Mouse (Mus musculus): Measurements from ENCODE around the gene Tor1aip1. TPM values are rescaled to one million over a fixed set of nuclear protein-coding genes. Genes with fewer than 3 reads are reported as not detected.
"Not testable (repeated sequence)": the region's sequence is repeated elsewhere in the genome, so short reads cannot be mapped to it uniquely, and the experiment has no call there.

Tor1aip1 gene
- polyA plus RNA-seq, 1 experiment from 2014 or later, result 35.7 TPM

DNA sequence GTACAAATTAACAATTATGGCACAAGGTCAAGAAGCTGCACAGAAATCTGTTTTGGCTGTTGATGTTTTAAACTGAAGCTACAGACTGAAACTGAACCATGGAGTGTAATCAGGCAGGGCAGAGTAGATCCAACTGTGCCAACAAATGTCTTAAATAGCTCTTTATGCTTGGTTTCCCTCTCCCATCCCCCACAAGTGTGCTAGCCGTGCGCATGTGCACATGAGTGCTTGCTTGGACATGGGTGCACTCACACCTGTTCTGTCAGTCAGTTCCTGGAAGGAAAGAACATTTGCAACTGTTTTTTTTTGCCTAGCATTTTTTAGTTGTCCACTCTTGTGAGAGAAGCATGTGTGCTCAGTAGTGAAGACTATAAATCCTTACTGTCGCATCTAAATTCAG, 10.4 kb upstream of the Tor1aip1 start:
- Histone ChIP-seq H3K9ac (no peak overlapping the region), H3K9me3 (replicated peaks) (no peaks in the 10 kb centered on the region), H3K4me3 (no peak overlapping the region), H3K27ac (no peak overlapping the region), H3K36me3 (peaks cover 18% of the 10 kb centered on the region), H3K27me3 (no peaks in the 10 kb centered on the region), H3K4me2 (no peak overlapping the region), H3K4me1 (replicated peaks) (peaks cover 27% of the 10 kb centered on the region)
- ATAC-seq (replicated peaks; ENCODE audit: insufficient number of reproducible peaks, insufficient read depth, low FRiP score, low read depth), result no peak
- WGBS, result 81% methylated on average over 3 of the region's 3 CpGs

DNA sequence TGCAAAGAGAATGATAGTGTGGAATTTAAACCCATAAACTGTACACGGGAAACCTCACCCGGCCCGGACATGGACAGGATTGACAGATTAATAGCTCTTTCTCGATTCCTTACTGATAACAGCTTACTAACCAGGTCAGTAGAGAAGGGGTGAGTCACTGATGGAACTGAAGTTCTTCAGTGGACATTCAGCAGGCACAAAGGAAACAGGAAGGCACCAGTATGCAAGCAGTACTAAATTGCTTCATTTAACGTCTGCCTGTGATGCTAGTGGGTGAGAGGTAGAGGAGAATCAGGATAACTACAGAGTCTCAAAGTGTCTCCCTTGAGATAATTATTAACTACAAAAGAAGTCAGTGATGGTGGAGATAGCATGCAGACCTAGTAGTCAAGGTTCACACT, 7.9 kb upstream of the Tor1aip1 start:
- WGBS, result 64% methylated on average over 5 of the region's 5 CpGs
- Histone ChIP-seq H3K4me2 (no peak overlapping the region), H3K27me3 (no peaks in the 10 kb centered on the region), H3K4me3 (no peak overlapping the region), H3K9me3 (replicated peaks) (no peaks in the 10 kb centered on the region), H3K36me3 (peaks cover 11% of the 10 kb centered on the region; the same call in 1 of the 2 replicates), H3K4me1 (replicated peaks) (peaks cover 35% of the 10 kb centered on the region), H3K27ac (no peak overlapping the region), H3K9ac (no peak overlapping the region)
- no peak for ATAC-seq (replicated peaks; ENCODE audit: insufficient number of reproducible peaks, insufficient read depth, low FRiP score, low read depth)

DNA sequence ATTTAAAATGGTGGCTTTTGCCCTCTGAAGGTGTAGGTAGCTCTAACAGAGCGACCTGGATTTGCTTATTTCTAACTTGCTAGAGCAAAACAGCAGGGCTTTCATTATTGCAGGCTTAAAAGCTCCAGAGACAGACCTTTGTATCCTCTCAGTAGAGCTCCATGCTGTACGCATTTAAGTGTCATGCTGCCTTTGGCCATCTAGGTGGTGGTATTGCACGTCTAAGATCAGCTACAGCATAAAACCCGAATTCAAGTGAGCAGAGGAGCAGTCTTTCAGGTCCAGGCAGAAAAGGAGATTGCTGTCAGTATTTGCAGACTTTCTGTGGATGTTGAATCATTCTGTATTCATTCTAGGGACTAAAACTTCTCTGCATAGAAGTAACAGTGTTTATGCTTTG, 6.7 kb upstream of the Tor1aip1 start:
- Histone ChIP-seq H3K9me3 (replicated peaks) (no peaks in the 10 kb centered on the region), H3K4me3 (no peak overlapping the region), H3K27me3 (no peaks in the 10 kb centered on the region), H3K4me2 (no peak overlapping the region), H3K36me3 (peaks cover 11% of the 10 kb centered on the region; the same call in 1 of the 2 replicates), H3K27ac (no peak overlapping the region), H3K4me1 (replicated peaks) (peaks cover 35% of the 10 kb centered on the region), H3K9ac (0 out of 2 replicates have a peak overlapping the region, but pooled peaks have one; percentile 16)
- ATAC-seq (replicated peaks; ENCODE audit: insufficient number of reproducible peaks, insufficient read depth, low FRiP score, low read depth), result no peak
- 19% methylated on average over 4 of the region's 4 CpGs for WGBS

DNA sequence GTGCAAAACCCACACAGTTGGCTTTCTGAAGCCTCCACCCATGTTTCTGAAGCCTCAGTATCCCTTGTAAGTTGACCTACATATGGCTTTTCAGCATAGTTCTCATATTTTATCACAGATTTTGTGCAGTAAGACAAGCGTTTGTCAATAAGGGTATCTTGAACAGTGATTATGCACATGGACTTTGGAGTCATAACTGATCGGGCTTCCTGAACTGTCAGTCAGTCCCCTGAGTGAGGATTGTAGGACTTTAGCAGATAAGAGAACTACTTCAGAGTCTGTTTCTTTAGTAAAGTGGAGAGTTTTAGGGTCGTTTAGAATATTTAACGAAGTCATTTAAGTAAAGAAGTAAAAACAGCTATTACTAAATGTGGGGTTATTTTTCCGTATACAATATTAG, 6.2 kb upstream of the Tor1aip1 start:
- no peak overlapping the region for H3K27ac ChIP-seq
- peaks cover 35% of the 10 kb centered on the region for H3K4me1 ChIP-seq (replicated peaks)
- peaks cover 11% of the 10 kb centered on the region; the same call in 1 of the 2 replicates for H3K36me3 ChIP-seq
- H3K4me3 ChIP-seq, result peak overlapping the region; percentile 68
- no peaks in the 10 kb centered on the region for H3K27me3 ChIP-seq
- H3K9ac ChIP-seq, result peak overlapping the region; percentile 20
- ATAC-seq (replicated peaks; ENCODE audit: insufficient number of reproducible peaks, insufficient read depth, low FRiP score, low read depth), result no peak
- WGBS, result 73% methylated on average over 5 of the region's 5 CpGs
- H3K9me3 ChIP-seq (replicated peaks), result no peaks in the 10 kb centered on the region
- peak overlapping the region; percentile 68 for H3K4me2 ChIP-seq

DNA sequence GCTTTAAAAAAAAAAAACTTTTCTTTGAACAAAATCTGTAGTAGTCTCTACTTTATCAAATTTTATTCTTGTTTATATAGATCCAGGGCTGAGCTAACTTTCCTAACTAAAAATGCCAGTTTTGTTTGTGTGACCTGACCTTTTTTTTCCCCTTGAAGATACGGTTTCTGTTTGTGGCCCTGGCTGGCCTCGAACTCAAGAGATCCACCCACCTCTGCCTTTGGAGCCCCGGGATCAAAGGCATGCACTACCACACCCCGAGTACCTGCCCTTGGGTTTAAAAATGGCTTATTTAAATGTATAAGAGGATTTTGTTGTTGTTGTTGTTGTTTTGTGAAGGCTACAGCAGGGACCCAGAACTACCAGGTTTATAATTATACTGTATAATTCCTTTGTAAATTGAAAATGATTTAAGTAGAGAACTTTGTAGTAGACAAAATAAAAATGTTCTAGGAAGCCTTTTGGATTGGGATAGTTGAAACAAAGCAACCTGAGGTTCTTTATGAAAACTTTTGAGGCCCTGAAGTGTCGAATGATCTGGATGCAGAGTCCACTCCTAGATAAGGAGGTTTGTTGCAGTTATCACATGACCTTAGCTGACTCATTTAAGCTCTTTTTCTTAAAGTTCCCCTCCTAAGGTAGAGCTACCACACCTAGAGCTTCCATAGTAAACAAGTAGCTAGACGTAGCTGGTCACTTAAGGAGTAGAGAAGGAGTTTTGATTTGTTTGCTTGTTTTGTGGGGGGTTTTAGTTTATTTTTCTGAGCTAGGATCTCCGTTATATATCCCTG, 5.4 kb upstream of the Tor1aip1 start:
- 0 out of 2 replicates have a peak overlapping the region, but pooled peaks have one; percentile 16 for H3K27ac ChIP-seq
- H3K9me3 ChIP-seq (replicated peaks), result no peaks in the 10 kb centered on the region
- WGBS, result 24% methylated on average over 7 of the region's 7 CpGs
- peaks cover 36% of the 10 kb centered on the region for H3K4me1 ChIP-seq (replicated peaks)
- peak overlapping the region; percentile 68 for H3K4me2 ChIP-seq
- peak overlapping the region; percentile 68 for H3K4me3 ChIP-seq
- peaks cover 11% of the 10 kb centered on the region; the same call in 1 of the 2 replicates for H3K36me3 ChIP-seq
- no peaks in the 10 kb centered on the region for H3K27me3 ChIP-seq
- H3K9ac ChIP-seq, result peak overlapping the region; percentile 41
- ATAC-seq (replicated peaks; ENCODE audit: insufficient number of reproducible peaks, insufficient read depth, low FRiP score, low read depth), result no peak

DNA sequence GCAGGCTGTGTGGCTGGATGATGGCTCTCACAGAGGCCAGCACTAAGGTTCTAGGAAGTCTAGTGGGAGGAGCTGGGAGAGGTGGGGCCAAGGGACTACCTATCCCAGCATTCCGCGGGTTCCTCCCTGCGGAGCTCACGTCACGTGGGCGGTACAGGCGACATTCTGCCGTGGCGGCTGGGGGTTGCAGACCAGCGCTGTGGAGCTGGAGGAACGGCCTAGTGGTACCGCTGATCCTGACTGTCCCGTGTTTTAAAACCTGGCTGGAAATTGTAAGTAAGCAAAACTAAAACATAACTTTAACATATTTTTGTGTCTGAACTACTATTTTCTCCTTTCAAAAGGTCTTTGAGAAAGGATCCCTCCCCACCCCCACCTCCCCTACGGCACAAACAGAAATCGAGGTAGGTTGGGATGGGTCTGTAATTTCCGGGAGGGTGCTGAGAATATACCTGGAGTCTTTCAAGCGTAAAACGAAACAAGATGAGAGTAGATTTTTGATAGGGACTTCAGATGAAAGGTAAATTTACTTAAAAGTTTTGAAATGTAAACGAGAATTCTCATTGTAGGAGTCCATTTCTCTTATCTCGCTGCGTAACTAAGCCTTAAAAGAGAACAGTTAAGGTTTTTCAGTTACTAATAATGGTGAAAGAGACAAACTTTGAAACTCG, 4.6 kb upstream of the Tor1aip1 start:
- peak; percentile 79 for ATAC-seq (replicated peaks; ENCODE audit: insufficient number of reproducible peaks, insufficient read depth, low FRiP score, low read depth)
- under 1% methylated on average over 22 of the region's 22 CpGs for WGBS
- peak overlapping the region; percentile 72 for H3K27ac ChIP-seq
- peaks cover 33% of the 10 kb centered on the region for H3K4me1 ChIP-seq (replicated peaks)
- no peaks in the 10 kb centered on the region for H3K27me3 ChIP-seq
- peaks cover 11% of the 10 kb centered on the region; the same call in 1 of the 2 replicates for H3K36me3 ChIP-seq
- peak overlapping the region; percentile 68 for H3K4me3 ChIP-seq
- no peaks in the 10 kb centered on the region for H3K9me3 ChIP-seq (replicated peaks)
- peak overlapping the region; percentile 68 for H3K4me2 ChIP-seq
- H3K9ac ChIP-seq, result peak overlapping the region; percentile 70

DNA sequence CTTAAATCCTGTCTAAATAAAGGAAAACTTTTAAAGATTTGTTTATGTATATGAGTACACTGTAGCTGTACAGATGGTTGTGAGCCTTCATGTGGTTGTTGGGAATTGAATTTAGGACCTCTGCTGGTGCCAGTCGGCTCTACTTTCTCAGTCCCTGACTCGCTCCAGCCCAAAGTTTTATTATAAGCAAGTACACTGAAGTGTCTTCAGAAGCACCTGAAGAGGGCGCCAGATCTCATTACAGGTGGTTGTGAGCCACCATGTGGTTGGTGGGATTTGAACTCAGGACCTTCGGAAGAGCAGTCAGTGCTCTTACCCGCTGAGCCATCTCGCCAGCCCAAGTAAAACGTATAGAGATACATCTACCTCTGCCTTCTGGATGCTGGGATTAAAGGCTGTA, 3.7 kb upstream of the Tor1aip1 start:
- H3K4me3 ChIP-seq; H3K9me3 ChIP-seq (replicated peaks); ATAC-seq (replicated peaks; ENCODE audit: insufficient number of reproducible peaks, insufficient read depth, low FRiP score, low read depth); H3K9ac ChIP-seq; H3K4me2 ChIP-seq; H3K27me3 ChIP-seq: not testable (repeated sequence)
- peaks cover 11% of the 10 kb centered on the region; the same call in 1 of the 2 replicates for H3K36me3 ChIP-seq
- H3K4me1 ChIP-seq (replicated peaks), result peaks cover 33% of the 10 kb centered on the region
- WGBS, result 70% methylated on average over 7 of the region's 7 CpGs
- H3K27ac ChIP-seq, result peak overlapping the region; percentile 72; the same call in 1 of the 2 replicates

DNA sequence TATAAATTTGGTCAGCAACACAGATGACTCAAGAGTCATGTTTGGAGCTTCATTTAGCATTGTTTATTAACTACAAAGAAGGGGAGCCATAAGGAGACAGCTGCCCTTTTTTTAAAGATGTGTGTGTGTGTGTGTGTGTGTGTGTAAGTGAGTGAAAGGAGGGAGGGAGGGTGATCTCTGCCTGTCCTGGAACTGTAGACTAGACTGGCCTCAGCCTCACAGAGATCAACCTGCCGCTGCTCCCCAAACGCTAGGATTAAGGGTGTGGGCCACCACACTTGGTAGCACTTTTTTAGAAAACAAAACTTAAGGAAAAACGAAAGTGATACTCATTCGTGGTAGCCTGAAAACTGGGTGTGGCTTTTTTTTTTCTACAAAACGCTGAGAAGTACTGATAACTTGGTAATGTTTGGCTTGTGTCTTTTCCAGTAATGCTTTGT, 884 bp upstream of the Tor1aip1 start:
- peak overlapping the region; percentile 72 for H3K4me2 ChIP-seq
- peaks cover 24% of the 10 kb centered on the region for H3K4me1 ChIP-seq (replicated peaks)
- WGBS, result 41% methylated on average over 5 of the region's 5 CpGs
- ATAC-seq (replicated peaks; ENCODE audit: insufficient number of reproducible peaks, insufficient read depth, low FRiP score, low read depth), result no peak
- peak overlapping the region; percentile 99 for H3K27ac ChIP-seq
- H3K27me3 ChIP-seq, result no peaks in the 10 kb centered on the region
- peak overlapping the region; percentile 40 for H3K9ac ChIP-seq
- peak overlapping the region; percentile 26 for H3K4me3 ChIP-seq
- peaks cover 18% of the 10 kb centered on the region for H3K36me3 ChIP-seq
- H3K9me3 ChIP-seq (replicated peaks), result no peaks in the 10 kb centered on the region

DNA sequence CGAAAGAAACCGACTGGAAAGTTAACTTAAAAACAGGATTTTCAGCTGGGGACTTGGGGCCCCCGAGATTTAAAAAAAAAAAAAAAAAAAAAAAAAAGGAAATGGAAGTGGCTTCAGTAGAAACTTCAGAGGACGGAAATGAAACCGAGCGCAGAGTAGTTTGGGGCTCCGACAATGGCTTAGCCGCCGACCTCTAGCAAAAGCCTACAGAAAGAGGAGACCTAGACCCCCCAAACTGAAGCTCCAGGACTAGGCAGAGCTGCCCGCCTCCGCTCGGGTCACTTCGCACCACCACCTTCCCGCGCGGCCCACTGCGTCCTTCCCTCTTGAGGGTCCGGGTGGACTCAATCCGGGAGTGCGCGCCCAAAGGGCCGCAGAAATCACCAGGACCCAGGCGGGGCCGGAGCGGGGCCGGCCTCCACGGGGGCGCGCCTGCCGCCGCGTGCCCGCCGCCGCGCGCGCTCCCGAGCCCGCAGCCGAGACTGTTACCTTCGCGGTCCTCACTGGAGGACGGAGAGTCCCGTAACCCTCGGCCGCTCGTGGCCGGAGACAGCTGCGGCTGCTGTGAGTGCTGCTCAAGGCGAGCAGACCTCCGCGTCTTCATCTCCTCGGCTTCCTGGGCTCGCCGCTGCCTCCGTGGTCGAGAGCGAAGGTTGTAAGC, 881 bp downstream of the Tor1aip1 start, which contains the start of gene Tor1aip2:
Tor1aip2 (plus strand) TSS at position 135 of the 661 bp plus-strand sequence.
- Histone ChIP-seq H3K36me3 (peaks cover 32% of the 10 kb centered on the region), H3K9ac (peak within 1 kb of the TSS; percentile 97), H3K27ac (peak within 1 kb of the TSS; percentile 99), H3K9me3 (replicated peaks) (no peaks in the 10 kb centered on the region), H3K4me2 (peak within 1 kb of the TSS; percentile 72), H3K27me3 (no peaks in the 10 kb centered on the region), H3K4me3 (peak within 1 kb of the TSS; percentile 87), H3K4me1 (replicated peaks) (peaks cover 15% of the 10 kb centered on the region)
- under 1% methylated on average over 58 of the region's 59 CpGs for WGBS
- ATAC-seq (replicated peaks; ENCODE audit: insufficient number of reproducible peaks, insufficient read depth, low FRiP score, low read depth), result peak; percentile 77

DNA sequence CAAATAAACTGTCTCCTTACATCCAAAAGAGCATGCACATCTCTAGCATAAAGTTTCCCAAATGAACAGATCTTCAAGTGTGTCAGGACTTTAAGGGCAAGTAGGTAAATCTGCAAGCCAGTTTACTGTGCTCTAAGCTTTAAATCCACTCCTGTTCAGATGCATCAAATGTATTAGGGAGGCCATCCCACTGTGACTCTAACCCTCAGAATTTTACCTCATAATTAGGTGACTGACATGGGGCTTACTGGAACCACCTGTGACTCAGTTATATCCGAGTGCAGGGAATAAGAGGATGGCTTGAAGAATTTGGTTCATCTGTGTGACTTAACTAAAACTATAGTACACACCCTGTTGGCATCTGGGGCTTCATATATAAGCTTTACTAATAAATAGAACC, 1.6 kb downstream of the Tor1aip1 start:
- peak overlapping the region; percentile 72 for H3K4me2 ChIP-seq
- H3K36me3 ChIP-seq, result peaks cover 35% of the 10 kb centered on the region
- 23% methylated on average over 1 of the region's 1 CpGs for WGBS
- peak overlapping the region; percentile 87 for H3K4me3 ChIP-seq
- peak overlapping the region; percentile 99 for H3K27ac ChIP-seq
- peaks cover 12% of the 10 kb centered on the region for H3K4me1 ChIP-seq (replicated peaks)
- peak overlapping the region; percentile 97 for H3K9ac ChIP-seq
- H3K9me3 ChIP-seq (replicated peaks), result no peaks in the 10 kb centered on the region
- H3K27me3 ChIP-seq, result no peaks in the 10 kb centered on the region
- no peak for ATAC-seq (replicated peaks; ENCODE audit: insufficient number of reproducible peaks, insufficient read depth, low FRiP score, low read depth)

DNA sequence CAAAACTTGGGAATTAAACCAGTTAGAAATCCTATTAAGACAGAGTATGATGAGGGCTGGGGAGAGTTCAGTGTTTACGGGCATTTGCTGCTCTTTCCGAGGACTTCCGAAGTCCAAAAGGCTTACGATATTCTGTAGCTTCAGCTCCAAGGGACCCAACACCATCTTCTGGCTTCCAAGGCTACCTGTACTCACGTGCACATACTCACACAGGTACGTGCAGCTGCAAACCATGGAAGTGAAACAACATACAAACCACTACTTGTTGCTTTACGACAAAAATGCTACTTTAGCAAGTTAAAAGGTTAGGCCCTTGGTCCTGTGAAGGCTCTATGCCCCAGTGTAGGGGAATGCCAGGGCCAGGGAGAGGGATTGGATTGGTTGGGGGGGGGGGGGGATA, 2.4 kb downstream of the Tor1aip1 start:
- Histone ChIP-seq H3K9me3 (replicated peaks) (no peaks in the 10 kb centered on the region), H3K9ac (no peak overlapping the region), H3K4me3 (no peak overlapping the region), H3K4me1 (replicated peaks) (peaks cover 12% of the 10 kb centered on the region), H3K27ac (no peak overlapping the region), H3K4me2 (no peak overlapping the region; the same call in 1 of the 2 replicates), H3K27me3 (no peaks in the 10 kb centered on the region), H3K36me3 (peaks cover 42% of the 10 kb centered on the region)
- WGBS, result 93% methylated on average over 7 of the region's 7 CpGs
- ATAC-seq (replicated peaks; ENCODE audit: insufficient number of reproducible peaks, insufficient read depth, low FRiP score, low read depth), result no peak
